Mouse (Mus musculus): Measurements from ENCODE around the gene Mrpl20.

- TF ChIP-seq EP300 (IDR thresholded peaks at IDR 0.05; ENCODE audit: insufficient read depth, low read depth, low read length), result peak; percentile 85
- no peak for TF ChIP-seq CTCF (IDR thresholded peaks at IDR 0.05)
- TF ChIP-seq POLR2A (IDR thresholded peaks at IDR 0.05; ENCODE audit: insufficient read depth, low read depth, low read length), result peak; percentile 49; the same call in 1 of the 2 replicates
Observed at GRCm38 (mm10) chr4:155780895-155781294, 21.8 kb upstream of the Mrpl20 start.

All from heart, adult 2 months (tissue).